Mouse (Mus musculus) hindlimb bud, embryonic 11.5 days (tissue): ENCODE measurements around the gene Casp7.
"Not testable (repeated sequence)": the region's sequence is repeated elsewhere in the genome, so short reads cannot be mapped to it uniquely, and the experiment has no call there.

Experiments used
- DNase-seq: peaks from one replicate; pipeline ENCODE4 v3.0.0-alpha.2; 2012; ENCODE audit warnings: low read depth, low spot score; ENCODE audit errors: extremely low spot score

Gene Casp7

DNA sequence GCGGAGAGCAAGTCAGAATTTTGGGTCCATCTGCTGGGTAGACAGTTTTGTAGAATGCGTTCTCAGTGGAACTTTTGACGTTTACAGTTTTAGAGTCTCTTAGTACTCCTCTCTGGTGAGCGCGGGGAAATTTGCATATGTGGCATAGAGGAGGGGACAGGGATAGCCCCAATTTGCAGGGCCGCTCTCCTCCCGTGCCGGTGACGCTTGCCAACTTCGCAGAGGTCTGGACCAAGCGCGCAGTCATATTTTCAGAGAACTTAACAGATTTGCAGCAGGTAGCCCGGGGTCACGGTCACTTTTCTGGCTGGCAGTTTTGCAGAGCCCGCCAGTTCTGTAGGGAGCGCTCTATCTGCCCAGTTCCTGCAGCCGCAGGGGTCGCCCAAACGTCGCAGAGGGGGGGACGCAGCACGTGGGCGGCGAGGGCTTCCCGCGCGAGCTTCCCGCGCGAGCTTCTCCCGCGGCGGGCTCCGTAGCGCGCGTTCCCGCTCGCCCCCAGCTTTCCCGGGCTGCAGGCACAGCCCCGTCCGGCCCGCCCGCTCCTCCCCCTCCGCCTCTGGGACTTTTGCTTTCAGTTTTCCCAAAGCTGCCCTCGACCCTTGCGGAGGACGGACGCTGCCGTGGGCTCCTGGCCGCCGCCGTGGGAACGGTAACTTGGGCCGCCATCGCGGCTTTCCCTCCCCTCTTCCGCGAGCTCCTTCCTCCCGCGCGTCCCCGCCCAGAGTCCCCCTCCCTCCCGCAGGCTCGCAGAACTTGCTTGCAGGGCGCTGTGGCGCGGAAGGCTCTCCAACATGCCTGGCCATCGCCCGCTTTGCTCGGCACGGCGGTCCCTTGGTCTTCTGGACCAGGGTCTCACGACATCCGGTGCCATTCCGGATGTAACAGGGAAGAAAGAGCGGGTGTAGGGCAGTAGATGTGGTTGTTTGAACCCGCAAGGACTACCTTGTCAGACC lies at the start of gene Casp7:
Gene Casp7, plus strand, starts transcription at position 461 of the 953 bp plus-strand sequence.
- DNase-seq: no peak

DNA sequence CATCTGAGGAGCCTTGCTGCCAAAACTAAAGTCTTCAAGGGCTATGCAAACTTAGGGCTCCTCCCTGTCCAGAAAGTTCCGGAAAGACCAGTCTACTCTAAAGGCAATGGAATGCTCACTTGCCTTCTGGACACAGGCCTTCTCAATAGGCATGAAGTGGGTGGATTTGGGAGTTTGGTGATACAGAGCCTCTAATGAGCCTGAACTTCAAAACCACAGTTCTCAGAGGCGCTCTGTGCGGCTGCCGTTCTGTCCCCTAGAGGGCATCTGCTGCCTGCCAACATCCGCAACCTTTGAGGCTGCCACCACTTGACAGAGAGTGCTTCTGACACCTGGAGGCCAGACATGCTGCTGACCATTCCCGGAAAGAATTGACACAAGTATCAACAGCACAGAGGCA lies 47.6 kb upstream of the Casp7 start:
- no peak for DNase-seq

DNA sequence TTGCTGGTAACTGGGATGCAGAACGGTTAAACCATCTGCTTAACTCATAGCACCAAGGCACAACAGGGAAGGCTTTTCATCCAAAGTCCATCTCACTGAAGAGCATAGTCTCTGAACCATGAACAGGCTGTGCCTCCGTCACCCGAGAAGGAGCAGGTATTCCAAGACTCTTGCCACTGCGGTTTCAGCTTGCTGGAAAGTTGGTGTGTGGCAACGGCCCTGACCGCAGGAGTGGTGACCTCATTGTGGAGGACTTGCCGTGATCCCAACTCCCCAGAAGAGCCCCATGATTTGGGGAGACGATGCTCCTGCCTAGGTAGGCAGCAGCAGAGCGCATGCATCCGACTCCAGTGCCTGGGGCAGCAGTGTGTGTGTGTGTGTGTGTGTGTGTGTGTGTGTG lies 43.2 kb upstream of the Casp7 start:
- no peak for DNase-seq

DNA sequence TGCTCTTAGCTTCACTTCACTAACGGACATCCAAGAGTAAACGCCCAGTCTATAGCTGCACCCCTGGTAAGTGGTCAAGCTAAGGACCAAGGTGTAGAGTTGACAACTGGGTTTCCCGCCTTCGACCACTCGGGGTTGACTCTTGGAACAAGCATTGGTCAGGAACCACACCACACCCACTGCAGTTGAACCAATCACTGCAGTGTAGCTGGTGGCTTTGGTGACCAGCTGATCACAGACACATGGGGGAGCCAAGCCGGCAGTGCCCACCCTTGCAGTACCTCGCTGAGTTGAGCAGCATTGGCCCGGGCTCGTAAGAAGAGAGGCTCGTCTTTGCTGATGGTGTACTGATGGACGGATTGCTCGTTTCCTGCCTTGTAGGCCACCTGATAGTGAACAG lies 41.7 kb upstream of the Casp7 start:
- no peak for DNase-seq

DNA sequence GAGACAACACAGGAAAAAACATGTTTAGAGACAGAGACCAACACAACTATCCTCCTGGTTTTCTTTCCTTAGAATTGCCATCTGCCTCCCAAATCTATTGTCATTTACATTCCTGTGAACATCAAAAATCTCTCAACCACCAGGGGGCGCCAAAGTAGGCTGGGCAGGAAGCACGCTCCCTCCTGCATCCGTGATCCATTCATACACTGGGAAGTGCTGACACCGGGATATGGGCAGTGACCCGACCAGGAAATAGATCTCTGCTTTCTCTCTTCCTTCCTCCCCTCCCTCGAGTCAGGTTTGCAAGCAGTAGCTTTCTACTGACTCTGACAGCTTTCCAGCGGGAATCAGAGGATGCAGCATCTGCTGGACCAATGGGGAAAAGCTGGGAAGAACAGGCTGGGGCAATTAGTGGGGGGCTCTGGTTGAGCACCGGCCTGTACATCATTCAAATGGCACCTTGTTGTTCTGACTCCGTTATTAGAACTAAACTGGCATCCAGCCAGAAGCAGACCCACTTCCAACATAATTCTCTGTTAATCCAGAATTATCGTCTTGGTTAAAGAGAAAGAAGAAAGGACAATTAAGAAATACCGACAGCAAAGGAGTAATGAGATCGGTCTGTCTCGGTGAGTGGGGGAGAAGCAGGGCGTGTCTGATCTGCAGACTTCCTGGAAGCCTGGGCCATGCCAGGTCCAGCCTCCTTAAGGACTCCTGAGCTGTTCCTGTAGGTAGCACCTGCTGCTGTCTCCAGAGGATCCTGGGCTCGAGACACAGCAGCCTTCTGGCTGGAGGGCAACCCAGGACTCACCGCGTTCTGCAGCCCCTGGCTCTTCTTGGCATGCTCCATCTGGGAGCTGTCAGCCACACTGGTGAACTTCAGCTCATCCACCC lies 40.2 kb upstream of the Casp7 start:
- DNase-seq: no peak

DNA sequence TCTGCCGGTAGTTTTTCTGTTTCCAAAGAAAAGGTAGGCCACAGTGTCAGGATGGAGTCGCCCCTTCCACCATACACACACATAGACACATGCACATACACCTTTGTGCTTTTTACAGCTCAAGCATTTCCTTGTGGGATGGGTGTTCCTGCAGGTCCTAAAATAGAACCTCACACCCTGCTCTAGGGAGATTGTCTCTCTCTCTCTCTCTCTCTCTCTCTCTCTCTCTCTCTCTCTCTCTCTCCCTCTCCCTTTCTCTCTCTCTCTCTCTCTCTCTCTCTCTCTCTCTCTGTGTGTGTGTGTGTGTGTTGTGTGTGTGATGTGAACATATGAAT lies 39.6 kb upstream of the Casp7 start:
- not testable (repeated sequence) for DNase-seq

DNA sequence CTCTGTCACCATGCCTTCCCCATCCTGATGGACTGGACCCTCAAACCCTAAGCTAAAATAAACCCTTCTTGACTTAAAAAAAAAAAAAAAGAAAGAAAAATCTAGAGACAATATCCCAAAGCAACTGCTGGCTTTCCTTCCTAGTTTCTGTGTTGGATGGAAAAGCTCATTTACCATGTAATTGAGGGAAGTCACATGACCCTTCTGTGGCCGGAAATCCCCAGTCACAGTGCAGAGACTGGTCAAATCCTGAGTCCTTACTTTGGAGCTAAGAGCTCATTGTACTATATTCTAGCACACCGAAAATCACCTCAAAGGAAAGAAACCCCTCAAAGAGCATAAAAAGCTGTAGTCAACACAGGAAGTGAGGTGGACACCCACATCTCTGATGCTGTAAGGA lies 38.0 kb upstream of the Casp7 start:
- no peak for DNase-seq

DNA sequence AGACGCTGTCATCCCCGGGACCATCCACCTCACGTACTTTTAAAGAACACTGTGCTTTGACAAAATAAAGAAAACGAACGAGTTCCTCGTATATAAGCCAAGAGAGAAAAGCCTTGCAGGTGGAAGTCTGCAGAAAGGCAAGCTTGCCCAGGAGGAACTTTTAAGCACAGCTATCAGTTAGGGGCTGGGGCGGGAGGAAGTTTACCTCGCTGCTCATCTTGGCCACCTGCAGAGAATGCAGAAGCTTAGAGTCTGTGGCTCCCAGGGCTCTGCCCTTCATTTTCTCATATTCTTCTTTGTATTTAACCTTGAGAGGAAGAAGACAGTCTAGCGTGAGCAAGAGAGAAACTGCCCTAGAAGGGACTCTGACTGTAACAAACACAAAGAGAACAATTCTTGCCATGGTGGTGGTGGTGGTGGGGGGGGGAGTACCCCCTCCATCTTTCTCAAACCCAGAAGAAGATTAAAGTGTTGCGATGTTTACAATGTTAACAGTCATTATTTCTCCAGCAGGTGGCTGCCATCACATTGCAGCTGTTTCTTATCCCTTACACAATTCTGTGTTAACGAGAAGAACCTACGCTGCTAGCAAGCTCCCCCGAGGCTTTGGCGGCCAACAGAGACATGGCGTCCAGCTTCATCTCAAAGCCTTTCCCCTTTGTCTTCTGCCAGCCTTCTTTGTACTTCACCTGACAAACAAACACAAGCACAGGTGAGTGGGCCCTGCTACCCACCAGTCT lies 33.0 kb upstream of the Casp7 start:
- no peak for DNase-seq

DNA sequence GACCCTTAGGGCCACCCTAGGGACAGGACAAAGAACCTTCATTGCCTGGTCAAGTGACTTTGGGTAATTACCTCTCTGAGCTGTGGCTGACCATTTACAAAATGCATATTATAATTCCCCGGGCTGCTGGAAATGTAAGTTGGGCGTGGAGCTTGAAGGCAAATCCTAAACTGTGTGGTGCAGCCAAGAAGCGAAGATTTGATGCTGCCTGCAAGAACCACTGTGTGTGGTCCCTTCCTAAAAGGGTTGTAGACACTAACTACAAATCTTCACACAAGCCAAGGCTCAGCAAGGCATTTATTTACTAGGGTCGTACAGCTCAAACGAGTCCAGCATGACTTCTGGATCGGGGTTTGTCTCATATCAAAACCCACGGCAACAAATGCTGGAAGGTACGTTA lies 32.4 kb upstream of the Casp7 start:
- no peak for DNase-seq

DNA sequence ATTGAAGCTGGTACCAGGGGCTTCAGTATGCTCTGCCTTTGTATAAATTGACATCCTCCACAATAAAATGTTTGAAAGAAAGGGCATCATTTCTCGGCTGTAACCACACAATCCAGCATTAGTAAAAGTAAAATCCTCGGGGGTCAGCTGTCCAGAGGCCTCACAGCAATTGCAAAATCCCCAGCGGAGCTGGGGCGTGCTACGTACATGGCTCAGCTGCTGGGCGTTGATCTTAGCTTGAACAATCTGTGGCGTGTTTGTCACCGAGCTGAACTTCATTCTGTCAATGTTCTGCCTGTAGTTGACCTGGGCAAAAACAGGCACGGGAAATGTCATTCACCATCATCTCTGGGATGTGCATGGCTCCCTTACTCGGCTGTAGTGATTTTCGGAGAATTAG lies 30.8 kb upstream of the Casp7 start:
- DNase-seq: no peak

DNA sequence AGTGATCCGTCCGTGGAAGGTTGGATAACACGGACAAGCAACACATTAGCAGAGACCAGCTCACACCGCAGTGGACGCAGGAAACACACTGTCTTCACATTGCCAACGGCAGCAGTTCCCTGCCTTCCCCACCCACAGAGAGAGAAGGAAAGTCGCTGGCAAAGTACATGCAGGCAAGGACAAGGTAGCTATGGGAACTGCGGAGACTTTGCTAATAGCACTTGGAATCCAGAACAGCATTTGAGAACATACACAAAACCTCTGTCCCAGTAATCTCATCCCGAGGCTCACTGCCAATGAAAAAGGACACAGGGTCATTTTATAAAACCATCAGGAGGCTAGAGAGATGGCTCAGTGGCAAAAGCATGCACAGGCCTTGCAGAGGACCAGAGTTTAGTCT lies 30.3 kb upstream of the Casp7 start:
- DNase-seq: no peak

DNA sequence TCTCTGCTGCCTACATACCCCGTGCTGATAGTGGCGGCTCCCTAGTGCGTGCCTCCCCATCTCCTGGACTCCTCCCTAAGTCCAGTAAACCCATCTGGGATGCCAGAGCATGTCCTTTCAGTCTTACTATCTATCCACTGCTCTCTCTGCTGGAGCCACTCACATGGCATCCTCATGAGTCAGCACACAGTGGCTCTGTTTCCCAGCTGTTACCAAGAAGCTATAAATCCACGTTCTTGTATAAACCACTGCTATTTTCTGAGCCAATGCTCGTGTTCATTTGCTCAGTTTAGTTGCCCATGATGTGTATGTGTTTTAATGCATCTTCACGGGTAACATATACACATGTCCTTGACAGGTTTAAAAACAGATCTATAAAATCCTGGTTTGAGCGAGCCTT lies 29.2 kb upstream of the Casp7 start:
- DNase-seq: no peak

DNA sequence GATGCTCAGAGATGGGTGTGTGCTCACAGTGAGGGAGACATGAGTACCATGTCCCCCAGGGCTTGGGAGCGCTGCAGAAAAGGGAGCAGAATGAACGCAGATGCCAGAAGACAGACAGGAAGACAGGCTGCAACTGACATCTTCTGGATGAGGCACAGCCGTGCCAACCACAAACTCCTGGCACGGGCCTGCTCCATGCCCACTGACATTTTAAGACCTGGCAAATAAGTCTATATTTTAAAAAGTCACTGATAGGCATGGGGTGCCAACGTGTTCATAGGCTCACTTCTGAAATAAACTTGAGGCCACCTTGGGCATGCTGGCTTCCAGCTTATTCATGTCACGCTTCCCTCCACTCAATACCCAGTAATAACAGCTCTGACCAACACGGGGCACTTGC lies 28.0 kb upstream of the Casp7 start:
- no peak for DNase-seq

DNA sequence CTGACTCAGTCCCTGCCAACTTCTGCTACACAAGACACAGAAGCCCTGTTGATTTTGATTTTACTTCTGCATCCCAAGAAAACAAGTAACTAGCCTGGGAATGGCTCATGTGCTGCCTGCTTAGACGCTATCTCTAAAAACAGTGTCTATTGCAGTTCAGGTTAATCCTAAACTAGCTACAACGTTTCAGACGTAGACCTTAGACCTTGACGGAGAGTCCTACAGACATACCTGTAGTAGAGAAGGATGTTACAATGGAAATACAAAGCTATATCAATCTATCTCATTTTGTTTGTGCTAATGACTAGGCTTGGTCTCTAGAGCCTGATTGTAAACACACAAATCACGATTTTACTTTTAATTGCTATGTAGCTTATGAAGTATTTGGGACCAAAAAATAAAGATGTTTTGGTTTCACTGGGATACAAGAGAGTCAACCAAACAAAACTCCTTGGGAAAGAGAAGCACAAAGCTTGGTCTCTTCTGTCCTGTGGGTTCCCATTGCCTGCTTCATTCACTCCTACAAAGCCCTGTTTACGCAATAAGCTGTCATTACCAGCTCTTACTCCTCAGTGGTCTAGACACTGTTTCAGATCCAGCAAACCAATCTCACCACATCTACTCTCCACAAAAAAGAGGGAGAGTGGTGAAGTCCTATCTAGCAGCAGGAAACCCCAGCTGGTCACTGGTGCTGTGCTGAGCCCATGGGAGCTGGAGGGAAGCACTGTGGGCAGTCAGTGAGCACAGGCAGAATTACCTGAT lies 26.4 kb upstream of the Casp7 start:
- DNase-seq: no peak

DNA sequence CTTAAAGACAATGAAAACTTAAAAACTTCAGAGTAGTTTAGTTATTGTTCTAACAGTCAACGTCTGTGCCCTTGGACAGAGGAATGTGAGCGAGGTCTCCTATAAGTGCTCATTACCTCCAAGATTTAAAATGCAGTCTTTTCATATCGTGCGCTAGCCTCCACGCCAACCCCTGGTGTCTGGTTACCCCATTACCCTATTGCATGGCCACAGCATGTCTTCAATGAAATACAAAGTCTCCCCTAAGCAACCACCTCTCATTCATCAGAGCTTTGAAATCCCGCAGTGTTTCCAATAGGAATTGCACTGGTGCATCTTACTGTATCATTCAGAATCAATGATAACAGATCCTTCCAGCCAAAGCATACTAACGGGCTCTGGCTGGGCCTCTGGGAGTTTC lies 24.7 kb upstream of the Casp7 start:
- DNase-seq: no peak

DNA sequence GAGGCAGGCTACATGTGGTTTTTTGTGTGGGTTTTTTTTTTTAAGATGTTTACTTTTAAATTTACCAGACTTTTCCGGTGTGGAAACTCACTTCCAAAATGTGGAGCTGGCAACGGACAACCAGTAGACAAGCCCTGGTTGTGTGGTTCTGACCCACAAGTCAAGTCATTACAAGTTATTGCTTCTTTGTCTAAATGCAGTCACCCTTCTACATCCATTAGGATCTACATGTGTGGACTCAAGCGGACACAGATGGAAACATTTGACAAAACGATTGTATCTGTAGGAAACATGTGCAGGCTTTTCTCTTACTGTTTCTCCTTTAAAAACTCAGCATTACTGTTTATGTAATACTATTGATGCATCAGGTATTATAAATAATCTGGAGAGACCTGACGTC lies 23.7 kb upstream of the Casp7 start:
- DNase-seq: no peak

DNA sequence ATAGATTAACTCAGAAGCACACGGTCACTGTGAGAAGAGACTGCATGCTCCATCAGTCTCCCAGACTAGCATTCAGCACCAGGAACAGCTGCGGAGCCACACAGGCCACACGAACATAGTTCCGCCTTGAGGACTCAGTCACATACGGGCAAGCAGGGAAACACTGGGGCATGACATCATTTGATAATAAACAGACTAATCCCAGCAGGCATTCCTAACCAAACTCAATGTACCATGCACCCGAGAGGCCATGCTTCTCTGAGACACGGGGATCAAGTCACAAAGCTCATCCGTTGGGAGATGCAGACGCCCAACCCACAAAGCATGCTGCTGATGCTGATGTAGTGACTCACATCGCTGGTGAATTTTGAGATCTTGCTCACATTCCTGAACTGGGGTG lies 22.9 kb upstream of the Casp7 start:
- DNase-seq: no peak

DNA sequence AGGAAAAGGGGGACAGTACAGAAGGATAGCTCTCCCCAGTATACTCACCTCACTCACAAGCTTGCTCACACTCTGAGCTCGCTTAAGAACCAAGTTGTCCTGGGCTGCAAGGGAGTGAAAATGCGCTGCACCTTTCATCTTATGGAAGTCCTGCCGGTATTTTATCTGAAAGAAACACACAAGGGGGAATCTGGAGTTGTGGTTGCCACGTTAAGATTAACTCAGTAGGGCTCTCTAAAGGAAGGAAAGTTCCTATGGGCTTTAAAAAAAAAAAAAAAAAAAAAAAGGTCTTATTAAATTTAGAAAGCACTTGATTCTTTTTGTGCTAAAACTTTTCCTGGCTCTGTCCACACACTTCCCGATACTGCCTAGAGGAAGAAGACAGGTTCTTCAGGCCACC lies 18.9 kb upstream of the Casp7 start:
- DNase-seq: no peak

DNA sequence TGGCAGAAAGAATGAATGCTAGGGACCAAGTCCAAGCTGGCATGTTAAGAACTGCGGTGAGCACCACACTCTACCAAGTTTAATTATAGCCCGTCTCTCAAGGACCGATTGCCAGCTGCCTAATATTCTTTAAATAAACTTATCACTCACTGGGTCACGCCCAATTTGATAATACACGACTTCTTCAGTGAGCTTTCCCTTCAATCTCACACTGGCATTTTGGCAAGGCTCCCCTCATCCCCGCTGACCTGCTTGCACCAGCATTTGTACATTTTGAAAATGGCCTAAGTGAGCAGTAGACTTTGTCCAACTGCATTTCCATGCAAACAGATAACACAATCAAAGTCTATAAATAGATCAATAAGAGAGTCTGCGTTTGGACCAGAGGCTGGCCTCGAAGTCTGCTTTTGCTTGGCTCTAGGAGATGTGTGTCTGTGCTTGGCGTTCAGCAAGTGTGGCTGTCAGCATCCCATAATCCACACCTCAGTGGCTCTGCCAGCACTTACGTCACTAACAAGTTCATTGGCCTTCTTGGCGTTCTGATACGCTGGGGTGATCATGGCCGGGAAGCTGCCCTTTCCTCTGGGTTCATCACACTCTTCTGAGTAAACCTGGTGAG lies 18.3 kb upstream of the Casp7 start:
- no peak for DNase-seq

DNA sequence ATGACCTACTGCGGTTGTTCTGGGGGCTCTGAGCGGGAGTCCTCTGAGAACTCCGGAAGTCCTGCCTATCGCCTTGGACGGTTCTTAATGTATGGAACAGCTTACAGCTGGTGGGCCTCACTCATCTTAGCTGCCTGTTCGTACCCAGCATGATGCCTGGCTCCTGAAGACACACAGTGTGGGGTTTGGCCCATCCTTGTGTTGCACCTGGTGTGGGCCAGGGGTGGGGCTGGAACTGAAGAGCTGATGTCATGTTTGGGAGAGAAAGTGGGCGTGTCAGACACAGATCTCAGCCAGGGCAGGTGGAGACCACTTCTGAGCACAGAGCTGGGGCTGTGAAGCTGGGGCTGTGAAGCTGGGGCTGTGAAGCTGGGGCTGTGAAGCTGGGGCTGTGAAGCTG lies 16.6 kb upstream of the Casp7 start:
- DNase-seq: no peak
